ENCODE assay signal across 9 mouse cellular contexts in genomic region chr4:152332952-152333351, GRCm38 (mm10). TPM values are rescaled to one million over a fixed set of nuclear protein-coding genes. Genes with fewer than 3 reads are reported as not detected.
A peak's percentile ranks its signal among the peaks of the same experiment; 100 is the strongest.
DNase-seq lines count a peak whose midpoint lies in the region; ATAC-seq and TF ChIP-seq lines count a peak whose summit lies in the region.
"Had no signal": no experiment of that assay in that cellular context is flagged by ENCODE, and none has a peak within 500 bp of the region (broad histone marks: within the 10 kb centered on the region; RNA-seq: fewer than 3 reads in every experiment).

No protein-coding gene starts in this region.

- 41% methylated on average over 2 of the region's 2 CpGs for WGBS in intestine, embryonic 15.5 days
- 41% methylated on average over 2 of the region's 2 CpGs for WGBS in liver, embryonic 14.5 days (ENCODE audit: insufficient replicate concordance)
- WGBS in neural tube, embryonic 11.5 days: 41% methylated on average over 2 of the region's 2 CpGs

- no peak overlapping the region for H3K27ac ChIP-seq in intestine, embryonic 15.5 days
- H3K27ac ChIP-seq in liver, embryonic 14.5 days: no peak overlapping the region
- H3K27ac ChIP-seq in neural tube, embryonic 11.5 days (ENCODE audit: low read depth, low read length): no peak overlapping the region
- H3K27ac ChIP-seq: macrophage had no signal

- TF ChIP-seq CTCF in liver, embryonic 14.5 days (IDR thresholded peaks at IDR 0.05; ENCODE audit: low read depth): peak; percentile 95

- no peak for TF ChIP-seq EP300 in liver, embryonic 14.5 days (IDR thresholded peaks at IDR 0.05; ENCODE audit: low read depth)

- 0 out of 2 replicates have a peak, but pooled peaks cover 2% of the 10 kb centered on the region for H3K4me1 ChIP-seq in intestine, embryonic 15.5 days (replicated peaks)
- no peaks in the 10 kb centered on the region for H3K4me1 ChIP-seq in liver, embryonic 14.5 days (replicated peaks; ENCODE audit: control insufficient read depth in 2 of 2, insufficient read depth in 2 of 2, low read length in 1 of 2)
- no peaks in the 10 kb centered on the region for H3K4me1 ChIP-seq in neural tube, embryonic 11.5 days (ENCODE audit: control insufficient read depth, insufficient read depth, low read length)

- H3K27me3 ChIP-seq in intestine, embryonic 15.5 days (replicated peaks): peaks cover 16% of the 10 kb centered on the region
- peaks cover 13% of the 10 kb centered on the region for H3K27me3 ChIP-seq in liver, embryonic 14.5 days (ENCODE audit: control insufficient read depth, insufficient read depth, low read length)
- H3K27me3 ChIP-seq in neural tube, embryonic 11.5 days (ENCODE audit: control insufficient read depth, insufficient read depth, low read length): peaks cover 7% of the 10 kb centered on the region

- peak; percentile 51 for ATAC-seq in intestine, embryonic 15.5 days
- ATAC-seq in liver, embryonic 14.5 days (ENCODE audit: insufficient read depth): peak; percentile 47; the same call in 1 of the 2 replicates
- peak; percentile 45; the same call in 1 of the 2 replicates for ATAC-seq in neural tube, embryonic 11.5 days (ENCODE audit: insufficient read depth, low FRiP score, low TSS enrichment)

- no peak overlapping the region for H3K9ac ChIP-seq in intestine, embryonic 15.5 days
- no peak overlapping the region for H3K9ac ChIP-seq in liver, embryonic 14.5 days (replicated peaks)
- H3K9ac ChIP-seq in neural tube, embryonic 11.5 days (ENCODE audit: low read length): no peak overlapping the region

- DNase-seq in left cerebral cortex, adult 18-20 months (ENCODE audit: low spot score in 2 of 2): peak; percentile 73
- DNase-seq in left cerebral cortex, adult 11 months (ENCODE audit: low spot score): no peak
- DNase-seq in brain, adult 2 months (ENCODE audit: low read depth, low spot score): peak; percentile 88
- DNase-seq in gastrocnemius, adult 8-10 months (ENCODE audit: low spot score in 2 of 2): peak; percentile 32 to 45
- DNase-seq in liver, embryonic 14.5 days (ENCODE audit: low read depth in 3 of 3, low spot score in 3 of 3): peak in 1 of 3 experiments; percentile 33
- peak; percentile 78 for DNase-seq in neural tube, embryonic 11.5 days (ENCODE audit: low spot score)
- peak; percentile 70 for DNase-seq in thymus, postnatal 0 days (ENCODE audit: low spot score)

- peaks cover 52% of the 10 kb centered on the region for H3K36me3 ChIP-seq in intestine, embryonic 15.5 days
- H3K36me3 ChIP-seq in liver, embryonic 14.5 days (replicated peaks; ENCODE audit: control insufficient read depth, insufficient read depth, low read depth): peaks cover 56% of the 10 kb centered on the region
- peaks cover 27% of the 10 kb centered on the region for H3K36me3 ChIP-seq in neural tube, embryonic 11.5 days (ENCODE audit: control insufficient read depth, insufficient read depth, low read length)

- H3K9me3 ChIP-seq in intestine, embryonic 15.5 days: no peaks in the 10 kb centered on the region
- no peaks in the 10 kb centered on the region for H3K9me3 ChIP-seq in liver, embryonic 14.5 days (ENCODE audit: control insufficient read depth, low read length)
- H3K9me3 ChIP-seq in neural tube, embryonic 11.5 days (ENCODE audit: control insufficient read depth, low read length): no peaks in the 10 kb centered on the region

- H3K4me3 ChIP-seq in intestine, embryonic 15.5 days (replicated peaks): no peak overlapping the region
- no peak overlapping the region for H3K4me3 ChIP-seq in liver, embryonic 14.5 days (ENCODE audit: insufficient read depth in 1 of 2, low read depth in 2 of 2, low read length in 2 of 2)
- H3K4me3 ChIP-seq in neural tube, embryonic 11.5 days (ENCODE audit: low read depth, low read length): no peak overlapping the region

- no peak overlapping the region for H3K4me2 ChIP-seq in intestine, embryonic 15.5 days (replicated peaks)
- H3K4me2 ChIP-seq in liver, embryonic 14.5 days (ENCODE audit: low read depth): no peak overlapping the region
- H3K4me2 ChIP-seq in neural tube, embryonic 11.5 days (ENCODE audit: low read depth): no peak overlapping the region

RNA-seq across cellular contexts. Expression of gene Chd5, which starts 5.5 kb away (rescaled TPM):
- total RNA-seq in left cerebral cortex, adult 18-20 months (2021): 100 to 1,000 TPM; 172 to 179 TPM
- total RNA-seq in gastrocnemius, adult 8-10 months (2022): under 1 TPM; 0.05 to 0.54 (median 0.12) TPM
- 1.9 and 2.8 TPM in 2 replicates for polyA plus RNA-seq in intestine, embryonic 15.5 days (2015; fragmentation: Nextera tagmentation; extraction: Ambion mirVana)
- polyA plus RNA-seq in liver, embryonic 14.5 days (2012; rRNA removed): 0.09 TPM in 2 replicates
- polyA plus RNA-seq in liver, embryonic 14.5 days (2014; fragmentation: Nextera tagmentation; extraction: Ambion mirVana): 0.18 TPM in 1 of 2 replicates, not detected in the other
- polyA plus RNA-seq in neural tube, embryonic 11.5 days (2014; fragmentation: Nextera tagmentation; extraction: Ambion mirVana): 0.20 and 0.31 TPM in 2 replicates
- 0.03 and 0.07 TPM in 2 replicates for polyA plus RNA-seq in thymus, postnatal 0 days (2015; fragmentation: Nextera tagmentation; extraction: Ambion mirVana)

RNA-seq across cellular contexts. Expression of gene Rpl22, which starts 7.4 kb away (rescaled TPM):
- total RNA-seq in left cerebral cortex, adult 18-20 months (2021): 100 to 1,000 TPM; 162 to 191 TPM
- 100 to 1,000 TPM; 195 to 290 (median 232) TPM for total RNA-seq in gastrocnemius, adult 8-10 months (2022)
- 371 and 424 TPM in 2 replicates for polyA plus RNA-seq in intestine, embryonic 15.5 days (2015; fragmentation: Nextera tagmentation; extraction: Ambion mirVana)
- polyA plus RNA-seq in liver, embryonic 14.5 days (2012; rRNA removed): 163 and 443 TPM in 2 replicates
- 298 and 303 TPM in 2 replicates for polyA plus RNA-seq in liver, embryonic 14.5 days (2014; fragmentation: Nextera tagmentation; extraction: Ambion mirVana)
- polyA plus RNA-seq in neural tube, embryonic 11.5 days (2014; fragmentation: Nextera tagmentation; extraction: Ambion mirVana): 311 and 312 TPM in 2 replicates
- 557 and 592 TPM in 2 replicates for polyA plus RNA-seq in thymus, postnatal 0 days (2015; fragmentation: Nextera tagmentation; extraction: Ambion mirVana)

RNA-seq across cellular contexts. Expression of gene Rnf207, which starts 14.2 kb away (rescaled TPM):
- total RNA-seq in left cerebral cortex, adult 18-20 months (2021): 10 to 100 TPM; 18.9 to 20.8 TPM
- not detected for total RNA-seq in gastrocnemius, adult 8-10 months (2022)
- polyA plus RNA-seq in intestine, embryonic 15.5 days (2015; fragmentation: Nextera tagmentation; extraction: Ambion mirVana): 2.1 and 2.5 TPM in 2 replicates
- 0.16 and 0.18 TPM in 2 replicates for polyA plus RNA-seq in liver, embryonic 14.5 days (2012; rRNA removed)
- 0.04 TPM in 1 of 2 replicates, not detected in the other for polyA plus RNA-seq in liver, embryonic 14.5 days (2014; fragmentation: Nextera tagmentation; extraction: Ambion mirVana)
- 2.1 and 2.2 TPM in 2 replicates for polyA plus RNA-seq in neural tube, embryonic 11.5 days (2014; fragmentation: Nextera tagmentation; extraction: Ambion mirVana)
- polyA plus RNA-seq in thymus, postnatal 0 days (2015; fragmentation: Nextera tagmentation; extraction: Ambion mirVana): 0.09 TPM in 1 of 2 replicates, not detected in the other
- polyA plus RNA-seq: macrophage had no signal

RNA-seq across cellular contexts. Expression of gene Icmt, which starts 35.9 kb away (rescaled TPM):
- total RNA-seq in left cerebral cortex, adult 18-20 months (2021): 10 to 100 TPM; 49.8 to 58.4 TPM
- 10 to 100 TPM; 19.3 to 27.2 (median 21.6) TPM for total RNA-seq in gastrocnemius, adult 8-10 months (2022)
- 17.3 and 17.6 TPM in 2 replicates for polyA plus RNA-seq in intestine, embryonic 15.5 days (2015; fragmentation: Nextera tagmentation; extraction: Ambion mirVana)
- 6.0 and 6.5 TPM in 2 replicates for polyA plus RNA-seq in liver, embryonic 14.5 days (2012; rRNA removed)
- 7.0 and 10.1 TPM in 2 replicates for polyA plus RNA-seq in liver, embryonic 14.5 days (2014; fragmentation: Nextera tagmentation; extraction: Ambion mirVana)
- polyA plus RNA-seq in neural tube, embryonic 11.5 days (2014; fragmentation: Nextera tagmentation; extraction: Ambion mirVana): 27.1 and 31.3 TPM in 2 replicates
- 19.2 and 19.7 TPM in 2 replicates for polyA plus RNA-seq in thymus, postnatal 0 days (2015; fragmentation: Nextera tagmentation; extraction: Ambion mirVana)

RNA-seq across cellular contexts. Expression of gene Hes3, which starts 41.5 kb away (rescaled TPM):
- not detected for total RNA-seq in left cerebral cortex, adult 18-20 months (2021)
- total RNA-seq in gastrocnemius, adult 8-10 months (2022): not detected
- polyA plus RNA-seq in intestine, embryonic 15.5 days (2015; fragmentation: Nextera tagmentation; extraction: Ambion mirVana): not detected in 2 replicates
- polyA plus RNA-seq in liver, embryonic 14.5 days (2012; rRNA removed): not detected in 2 replicates
- polyA plus RNA-seq in liver, embryonic 14.5 days (2014; fragmentation: Nextera tagmentation; extraction: Ambion mirVana): not detected in 2 replicates
- 1.6 and 2.3 TPM in 2 replicates for polyA plus RNA-seq in neural tube, embryonic 11.5 days (2014; fragmentation: Nextera tagmentation; extraction: Ambion mirVana)
- 0.07 TPM in 1 of 2 replicates, not detected in the other for polyA plus RNA-seq in thymus, postnatal 0 days (2015; fragmentation: Nextera tagmentation; extraction: Ambion mirVana)
- polyA plus RNA-seq: macrophage had no signal
